Mouse (Mus musculus): ENCODE data around the gene Kif5a.

Gene Kif5a

GRCm38 (mm10) chr10:127289573-127290191 lies 26.5 kb upstream of the Kif5a start:
- DNase-seq (ENCODE audit: low spot score), result peak; percentile 33

GRCm38 (mm10) chr10:127288800-127289572 lies 25.8 kb upstream of the Kif5a start, which contains the start of gene Mbd6:
TSS of gene Mbd6 (minus strand) at chr10:127289018.
- DNase-seq (ENCODE audit: low spot score), result peak; percentile 69

GRCm38 (mm10) chr10:127288328-127288799 lies 25.2 kb upstream of the Kif5a start:
- DNase-seq (ENCODE audit: low spot score), result no peak

GRCm38 (mm10) chr10:127287936-127288293 lies 24.8 kb upstream of the Kif5a start:
- DNase-seq (ENCODE audit: low spot score), result no peak

GRCm38 (mm10) chr10:127287271-127287935 lies 24.3 kb upstream of the Kif5a start:
- no peak for DNase-seq (ENCODE audit: low spot score)

GRCm38 (mm10) chr10:127286730-127287129 lies 23.6 kb upstream of the Kif5a start:
- DNase-seq (ENCODE audit: low spot score), result no peak

- DNase-seq (ENCODE audit: low spot score), result no peak
Measured at GRCm38 (mm10) chr10:127286194-127286593, 23.0 kb upstream of the Kif5a start.

- no peak for DNase-seq (ENCODE audit: low spot score)
Measured at GRCm38 (mm10) chr10:127285644-127286043, 22.5 kb upstream of the Kif5a start.

- DNase-seq (ENCODE audit: low spot score), result no peak
Measured at GRCm38 (mm10) chr10:127284724-127285500, 21.8 kb upstream of the Kif5a start.

GRCm38 (mm10) chr10:127284105-127284622 lies 21.0 kb upstream of the Kif5a start:
- DNase-seq (ENCODE audit: low spot score), result no peak

GRCm38 (mm10) chr10:127282620-127283215 lies 19.6 kb upstream of the Kif5a start:
- DNase-seq (ENCODE audit: low spot score), result no peak

- DNase-seq (ENCODE audit: low spot score), result no peak
Measured at GRCm38 (mm10) chr10:127281316-127281715, 18.2 kb upstream of the Kif5a start.

- no peak for DNase-seq (ENCODE audit: low spot score)
Measured at GRCm38 (mm10) chr10:127279730-127280129, 16.6 kb upstream of the Kif5a start.

- no peak for DNase-seq (ENCODE audit: low spot score)
Measured at GRCm38 (mm10) chr10:127274261-127275022, 11.3 kb upstream of the Kif5a start.

GRCm38 (mm10) chr10:127272371-127272770 lies 9.2 kb upstream of the Kif5a start:
- DNase-seq (ENCODE audit: low spot score), result no peak

GRCm38 (mm10) chr10:127269884-127270283 lies 6.7 kb upstream of the Kif5a start:
- no peak for DNase-seq (ENCODE audit: low spot score)

- DNase-seq (ENCODE audit: low spot score), result no peak
Measured at GRCm38 (mm10) chr10:127269036-127269435, 5.9 kb upstream of the Kif5a start.

GRCm38 (mm10) chr10:127268401-127268800 lies 5.3 kb upstream of the Kif5a start:
- DNase-seq (ENCODE audit: low spot score), result no peak

GRCm38 (mm10) chr10:127267318-127267717 lies 4.2 kb upstream of the Kif5a start:
- no peak for DNase-seq (ENCODE audit: low spot score)
